Mouse (Mus musculus) intestine, embryonic 14.5 days (tissue): ENCODE results near the gene Iqcc. TPM values are rescaled to one million over a fixed set of nuclear protein-coding genes. Genes with fewer than 3 reads are reported as not detected.

ENCODE experiments used
- ATAC-seq: fragments of 200-750 bp; cut with Nextera tagmentation; replicated peaks from 2 replicates; pipeline ENCODE4 v1.8.0; 2017; ENCODE audit warnings: low read depth, moderate number of reproducible peaks, moderate TSS enrichment, moderate library complexity; ENCODE audit not compliant: low FRiP score, low TSS enrichment
- DNase-seq: peaks from one replicate; pipeline ENCODE4 v3.0.0-alpha.2; 2018; ENCODE audit warnings: low spot score
- H3K27ac ChIP-seq: fragments of 300-500 bp; sonication (generic); 2 replicates; pipeline ENCODE4 v1.5.1; 2014; ENCODE audit warnings: low read depth, mild to moderate bottlenecking, control low read depth
- H3K27me3 ChIP-seq: fragments of 300-500 bp; sonication (generic); replicated peaks from 2 replicates; pipeline ENCODE4 v1.6.1; 2014; ENCODE audit warnings: low read length, control low read depth; ENCODE audit not compliant: control insufficient read depth, insufficient read depth
- H3K36me3 ChIP-seq: fragments of 300-500 bp; sonication (generic); 2 replicates; pipeline ENCODE4 v1.6.1; 2014; ENCODE audit warnings: low read length, control low read depth; ENCODE audit not compliant: control insufficient read depth, insufficient read depth
- H3K4me1 ChIP-seq: fragments of 300-500 bp; sonication (generic); replicated peaks from 2 replicates; pipeline ENCODE4 v1.6.1; 2014; ENCODE audit warnings: low read length, control low read depth, mixed read lengths; ENCODE audit not compliant: control insufficient read depth, insufficient read depth
- H3K4me2 ChIP-seq: fragments of 300-500 bp; sonication (generic); 2 replicates; pipeline ENCODE4 v1.6.1; 2014; ENCODE audit warnings: low read length
- H3K4me3 ChIP-seq: fragments of 300-500 bp; sonication (generic); 2 replicates; pipeline ENCODE4 v1.5.1; 2014; ENCODE audit warnings: low read depth, low read length, control low read depth, mixed read lengths
- H3K9ac ChIP-seq: fragments of 300-500 bp; sonication (generic); 2 replicates; pipeline ENCODE4 v1.6.1; 2014; ENCODE audit warnings: mild to moderate bottlenecking, low read length
- H3K9me3 ChIP-seq: fragments of 300-500 bp; sonication (generic); 2 replicates; pipeline ENCODE4 v1.6.1; 2016; ENCODE audit warnings: low read length, control low read depth; ENCODE audit not compliant: control insufficient read depth
- WGBS: fragments of 180-500 bp; shearing (Covaris S2); extraction: QIAGEN DNeasy Blood & Tissue Kit; methylation state at CpG from one replicate; pipeline ENCODE4 v1.1.7; 2014; 5-methylcytosine and 5-hydroxymethylcytosine counted together
- polyA plus RNA-seq: library from polyadenylated mRNA; unstranded; fragments of >200 nt; fragmentation: Nextera tagmentation; extraction: Ambion mirVana; gene quantifications from 2 replicates; pipeline ENCODE4 v1.2.1, GENCODE M21; 2014

Gene Iqcc
- polyA plus RNA-seq, 1 experiment from 2014 or later = 26.4 TPM

DNA sequence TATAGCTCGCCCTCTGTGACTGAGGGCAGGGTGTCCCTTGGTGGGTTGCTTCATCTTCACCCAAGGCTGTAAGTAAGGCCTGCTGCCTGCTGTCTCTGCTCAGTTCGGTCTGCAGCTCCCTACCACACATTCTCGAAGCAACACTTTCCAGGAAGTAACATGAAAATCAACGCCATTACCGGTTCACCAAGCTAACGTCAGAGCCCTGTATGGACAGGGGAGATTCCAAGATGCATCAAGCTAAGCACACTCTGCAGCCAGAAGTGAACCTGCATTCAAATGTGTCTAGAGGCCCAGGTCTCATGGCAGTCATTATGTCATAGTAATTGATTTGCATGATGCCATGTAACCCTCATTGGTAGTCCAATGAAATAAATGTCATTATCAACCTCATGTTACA, 48.9 kb downstream of the Iqcc start:
- Histone ChIP-seq H3K4me2 (no peak overlapping the region), H3K4me1 (no peaks in the 10 kb centered on the region), H3K4me3 (no peak overlapping the region), H3K27ac (no peak overlapping the region), H3K27me3 (no peaks in the 10 kb centered on the region), H3K9me3 (no peaks in the 10 kb centered on the region), H3K36me3 (no peaks in the 10 kb centered on the region), H3K9ac (no peak overlapping the region)
- ATAC-seq = no peak
- no peak for DNase-seq
- WGBS = 83% methylated on average over 6 of the region's 6 CpGs

DNA sequence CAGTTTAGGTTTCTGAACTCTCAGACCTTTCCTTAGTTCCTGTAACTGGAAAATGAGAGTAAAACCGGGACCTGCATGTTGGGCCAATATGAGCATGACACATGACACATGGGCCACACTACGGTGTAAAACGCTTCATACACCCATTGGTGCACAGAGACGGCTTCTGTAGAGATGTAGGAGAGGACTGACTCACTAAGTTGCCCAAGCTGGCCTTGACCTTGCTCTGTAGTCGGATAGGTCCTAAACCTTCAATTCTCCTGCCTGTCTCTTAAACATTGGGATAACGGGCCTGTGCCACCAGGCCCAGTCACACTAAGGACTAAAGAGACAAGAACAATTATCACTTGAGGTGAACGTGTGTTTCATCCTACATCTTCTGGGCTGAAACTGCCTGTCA, 50.5 kb downstream of the Iqcc start:
- Histone ChIP-seq H3K9ac (no peak overlapping the region), H3K4me1 (0 out of 2 replicates have a peak, but pooled peaks cover 3% of the 10 kb centered on the region), H3K4me2 (no peak overlapping the region), H3K4me3 (no peak overlapping the region), H3K36me3 (no peaks in the 10 kb centered on the region), H3K27me3 (no peaks in the 10 kb centered on the region), H3K9me3 (no peaks in the 10 kb centered on the region), H3K27ac (no peak overlapping the region)
- 93% methylated on average over 7 of the region's 7 CpGs for WGBS
- ATAC-seq = no peak
- DNase-seq = no peak

DNA sequence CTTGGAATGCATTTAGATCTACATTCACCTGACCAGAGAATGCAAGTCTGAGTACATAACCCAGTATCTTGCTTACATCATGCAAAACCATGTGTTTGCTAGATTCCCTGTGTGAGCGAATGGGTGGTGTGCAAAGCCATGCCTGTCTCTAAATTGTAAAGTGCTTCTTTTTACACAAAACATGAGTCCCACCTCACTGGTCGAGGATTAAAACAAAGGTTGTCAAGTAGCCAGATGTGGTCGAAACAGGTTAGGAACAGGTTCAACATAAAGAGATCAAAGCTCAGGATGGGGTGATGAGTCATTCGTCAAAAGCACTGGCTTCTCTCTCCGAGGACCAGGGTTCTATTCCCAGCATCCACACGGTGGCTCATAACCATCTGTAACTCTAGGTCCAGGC, 53.8 kb downstream of the Iqcc start:
- no peak for DNase-seq
- no peaks in the 10 kb centered on the region for H3K9me3 ChIP-seq
- H3K4me1 ChIP-seq = 0 out of 2 replicates have a peak, but pooled peaks cover 3% of the 10 kb centered on the region
- ATAC-seq = no peak
- 85% methylated on average over 6 of the region's 6 CpGs for WGBS
- no peak overlapping the region for H3K4me2 ChIP-seq
- H3K36me3 ChIP-seq = no peaks in the 10 kb centered on the region
- no peak overlapping the region for H3K27ac ChIP-seq
- no peaks in the 10 kb centered on the region for H3K27me3 ChIP-seq
- no peak overlapping the region for H3K9ac ChIP-seq
- H3K4me3 ChIP-seq = no peak overlapping the region

Other genes with a start within 250 kb of the Iqcc start
- 7.6 and 11.1 TPM in 2 replicates for gene Zbtb8a, start 241.0 kb downstream of the Iqcc start, polyA plus RNA-seq
- 1.7 TPM in 2 replicates for gene Zbtb8b, start 178.2 kb downstream of the Iqcc start, polyA plus RNA-seq
- 21.8 and 24.6 TPM in 2 replicates for gene Bsdc1, start 157.5 kb downstream of the Iqcc start, polyA plus RNA-seq
- gene Tssk3, start 128.1 kb downstream of the Iqcc start, polyA plus RNA-seq = not detected in 2 replicates
- gene Fam229a, start 127.9 kb downstream of the Iqcc start, polyA plus RNA-seq = 0.47 TPM in 1 of 2 replicates, not detected in the other
- gene Marcksl1, start 105.5 kb downstream of the Iqcc start, polyA plus RNA-seq = 595 and 619 TPM in 2 replicates
- gene Hdac1, start 76.4 kb downstream of the Iqcc start, polyA plus RNA-seq = 212 and 230 TPM in 2 replicates
- 7.9 and 8.1 TPM in 2 replicates for gene Lck, start 45.5 kb downstream of the Iqcc start, polyA plus RNA-seq
- 1.5 and 1.8 TPM in 2 replicates for gene Fam167b, start 40.5 kb downstream of the Iqcc start, polyA plus RNA-seq
- gene Eif3i, start 18.5 kb downstream of the Iqcc start, polyA plus RNA-seq = 349 and 356 TPM in 2 replicates
- gene Tmem234, start 18.4 kb downstream of the Iqcc start, polyA plus RNA-seq = 197 and 212 TPM in 2 replicates
- 2.6 and 3.7 TPM in 2 replicates for gene Dcdc2b, start 4.8 kb downstream of the Iqcc start, polyA plus RNA-seq
- gene Ccdc28b, start 4.8 kb upstream of the Iqcc start, polyA plus RNA-seq = 43.1 and 45.5 TPM in 2 replicates
- 81.7 and 92.8 TPM in 2 replicates for gene Txlna, start 22.0 kb upstream of the Iqcc start, polyA plus RNA-seq
- gene Kpna6, start 53.7 kb upstream of the Iqcc start, polyA plus RNA-seq = 13.3 and 13.4 TPM in 2 replicates
- gene Tmem39b, start 77.7 kb upstream of the Iqcc start, polyA plus RNA-seq = 26.6 and 28.9 TPM in 2 replicates
- gene Khdrbs1, start 123.2 kb upstream of the Iqcc start, polyA plus RNA-seq = 96.5 and 106 TPM in 2 replicates
- gene Ptp4a2, start 192.1 kb upstream of the Iqcc start, polyA plus RNA-seq = 276 and 279 TPM in 2 replicates